Mouse (Mus musculus): ENCODE measurements around the gene Obsl1. TPM values are rescaled to one million over a fixed set of nuclear protein-coding genes. Genes with fewer than 3 reads are reported as not detected.

Gene Obsl1
- total and polyA plus RNA-seq, 3 experiments = 87.8 to 131 (median 117) TPM

- 31% methylated on average over 62 of the region's 62 CpGs for WGBS
- Histone ChIP-seq H3K4me1 (ENCODE audit: control insufficient read depth, insufficient read depth, low read length) (no peaks in the 10 kb centered on the region), H3K9ac (ENCODE audit: low read depth, low read length) (no peak overlapping the region), H3K27ac (no peak overlapping the region), H3K4me3 (no peak overlapping the region; the same call in 1 of the 2 replicates), H3K27me3 (ENCODE audit: control insufficient read depth, insufficient read depth, low read length) (peaks cover 4% of the 10 kb centered on the region), H3K36me3 (ENCODE audit: control insufficient read depth, insufficient read depth, low read length) (no peaks in the 10 kb centered on the region), H3K79me2 (replicated peaks; ENCODE audit: control insufficient read depth, insufficient read depth, low read length) (no peaks in the 10 kb centered on the region)
- intact Hi-C loops (cut with DNase I) = no loop called here
- peak; percentile 53 to 56 for DNase-seq
- TF ChIP-seq CTCF (IDR thresholded peaks at IDR 0.05) (no peak), POLR2A (IDR thresholded peaks at IDR 0.05; ENCODE audit: insufficient read depth, low read depth, low read length) (no peak), EP300 (IDR thresholded peaks at IDR 0.05; ENCODE audit: insufficient read depth, low read depth, low read length) (no peak)
Observed at GRCm38 (mm10) chr1:75487405-75488161, 18.7 kb downstream of the Obsl1 start.

GRCm38 (mm10) chr1:75487040-75487404, 19.2 kb downstream of the Obsl1 start:
- Histone ChIP-seq H3K36me3 (ENCODE audit: control insufficient read depth, insufficient read depth, low read length) (no peaks in the 10 kb centered on the region), H3K4me1 (ENCODE audit: control insufficient read depth, insufficient read depth, low read length) (no peaks in the 10 kb centered on the region), H3K27me3 (ENCODE audit: control insufficient read depth, insufficient read depth, low read length) (peaks cover 5% of the 10 kb centered on the region), H3K79me2 (replicated peaks; ENCODE audit: control insufficient read depth, insufficient read depth, low read length) (no peaks in the 10 kb centered on the region), H3K27ac (no peak overlapping the region), H3K4me3 (no peak overlapping the region), H3K9ac (ENCODE audit: low read depth, low read length) (no peak overlapping the region)
- WGBS = 53% methylated on average over 13 of the region's 13 CpGs
- DNase-seq = no peak
- intact Hi-C loops (cut with DNase I) = no loop called here
- TF ChIP-seq CTCF (IDR thresholded peaks at IDR 0.05) = no peak
- TF ChIP-seq POLR2A (IDR thresholded peaks at IDR 0.05; ENCODE audit: insufficient read depth, low read depth, low read length) = no peak
- no peak for TF ChIP-seq EP300 (IDR thresholded peaks at IDR 0.05; ENCODE audit: insufficient read depth, low read depth, low read length)

GRCm38 (mm10) chr1:75486561-75486960, 19.7 kb downstream of the Obsl1 start:
- no peak for DNase-seq
- peaks cover 5% of the 10 kb centered on the region for H3K27me3 ChIP-seq (ENCODE audit: control insufficient read depth, insufficient read depth, low read length)
- no peak overlapping the region for H3K4me3 ChIP-seq
- no peaks in the 10 kb centered on the region for H3K79me2 ChIP-seq (replicated peaks; ENCODE audit: control insufficient read depth, insufficient read depth, low read length)
- no peaks in the 10 kb centered on the region for H3K4me1 ChIP-seq (ENCODE audit: control insufficient read depth, insufficient read depth, low read length)
- TF ChIP-seq POLR2A (IDR thresholded peaks at IDR 0.05; ENCODE audit: insufficient read depth, low read depth, low read length) (no peak), CTCF (IDR thresholded peaks at IDR 0.05) (no peak), EP300 (IDR thresholded peaks at IDR 0.05; ENCODE audit: insufficient read depth, low read depth, low read length) (no peak)
- no peak overlapping the region for H3K27ac ChIP-seq
- 65% methylated on average over 24 of the region's 24 CpGs for WGBS
- no peaks in the 10 kb centered on the region for H3K36me3 ChIP-seq (ENCODE audit: control insufficient read depth, insufficient read depth, low read length)
- H3K9ac ChIP-seq (ENCODE audit: low read depth, low read length) = no peak overlapping the region
- intact Hi-C loops (cut with DNase I) = no loop called here

- H3K36me3 ChIP-seq (ENCODE audit: control insufficient read depth, insufficient read depth, low read length) = no peaks in the 10 kb centered on the region
- 83% methylated on average over 7 of the region's 7 CpGs for WGBS
- intact Hi-C loops (cut with DNase I) = loop anchor here (2.0 kb wide), 1 partner anchor 116 kb away; no protein-coding TSS in a partner anchor
Observed at GRCm38 (mm10) chr1:75480735-75481134, 25.5 kb downstream of the Obsl1 start.

GRCm38 (mm10) chr1:75480036-75480435, 26.2 kb downstream of the Obsl1 start:
- Histone ChIP-seq H3K36me3 (ENCODE audit: control insufficient read depth, insufficient read depth, low read length) (no peaks in the 10 kb centered on the region), H3K79me2 (replicated peaks; ENCODE audit: control insufficient read depth, insufficient read depth, low read length) (no peaks in the 10 kb centered on the region), H3K4me3 (no peak overlapping the region), H3K27ac (no peak overlapping the region), H3K9ac (ENCODE audit: low read depth, low read length) (no peak overlapping the region), H3K4me1 (ENCODE audit: control insufficient read depth, insufficient read depth, low read length) (peaks cover 4% of the 10 kb centered on the region), H3K27me3 (ENCODE audit: control insufficient read depth, insufficient read depth, low read length) (peaks cover 5% of the 10 kb centered on the region)
- DNase-seq = no peak
- TF ChIP-seq POLR2A (IDR thresholded peaks at IDR 0.05; ENCODE audit: insufficient read depth, low read depth, low read length) (no peak), CTCF (IDR thresholded peaks at IDR 0.05) (no peak), EP300 (IDR thresholded peaks at IDR 0.05; ENCODE audit: insufficient read depth, low read depth, low read length) (no peak)
- 21% methylated on average over 13 of the region's 13 CpGs for WGBS
- intact Hi-C loops (cut with DNase I) = loop anchor here (2.0 kb wide), 1 partner anchor 117 kb away; no protein-coding TSS in a partner anchor

More at GRCm38 (mm10) chr1:75480735-75481134, 25.5 kb downstream of the Obsl1 start:
- Histone ChIP-seq H3K4me1 (ENCODE audit: control insufficient read depth, insufficient read depth, low read length) (peaks cover 4% of the 10 kb centered on the region), H3K79me2 (replicated peaks; ENCODE audit: control insufficient read depth, insufficient read depth, low read length) (no peaks in the 10 kb centered on the region), H3K9ac (ENCODE audit: low read depth, low read length) (no peak overlapping the region), H3K4me3 (no peak overlapping the region), H3K27ac (no peak overlapping the region), H3K27me3 (ENCODE audit: control insufficient read depth, insufficient read depth, low read length) (peaks cover 5% of the 10 kb centered on the region)
- DNase-seq = no peak
- no peak for TF ChIP-seq EP300 (IDR thresholded peaks at IDR 0.05; ENCODE audit: insufficient read depth, low read depth, low read length)
- no peak for TF ChIP-seq POLR2A (IDR thresholded peaks at IDR 0.05; ENCODE audit: insufficient read depth, low read depth, low read length)
- no peak for TF ChIP-seq CTCF (IDR thresholded peaks at IDR 0.05)

- TF ChIP-seq EP300 (IDR thresholded peaks at IDR 0.05; ENCODE audit: insufficient read depth, low read depth, low read length) (no peak), POLR2A (IDR thresholded peaks at IDR 0.05; ENCODE audit: insufficient read depth, low read depth, low read length) (no peak), CTCF (IDR thresholded peaks at IDR 0.05) (no peak)
- intact Hi-C loops (cut with DNase I) = loop anchor here (2.0 to 5.0 kb wide), 2 partner anchors 25 to 78 kb away; no protein-coding TSS in a partner anchor
- Histone ChIP-seq H3K4me1 (ENCODE audit: control insufficient read depth, insufficient read depth, low read length) (peaks cover 4% of the 10 kb centered on the region), H3K27ac (peak overlapping the region; percentile 20; the same call in 1 of the 2 replicates), H3K79me2 (replicated peaks; ENCODE audit: control insufficient read depth, insufficient read depth, low read length) (no peaks in the 10 kb centered on the region), H3K27me3 (ENCODE audit: control insufficient read depth, insufficient read depth, low read length) (peaks cover 5% of the 10 kb centered on the region), H3K9ac (ENCODE audit: low read depth, low read length) (no peak overlapping the region), H3K4me3 (peak overlapping the region; percentile 72), H3K36me3 (ENCODE audit: control insufficient read depth, insufficient read depth, low read length) (no peaks in the 10 kb centered on the region)
- whole genome bisulfite sequencing = 3% methylated on average over 24 of the region's 24 CpGs
- DNase-seq = no peak
Observed at GRCm38 (mm10) chr1:75479635-75479989, 26.6 kb downstream of the Obsl1 start.

Data from heart, adult 2 months (tissue).